Mouse (Mus musculus) retina, embryonic 14.5 days (tissue): ENCODE data around the gene Afap1.

Source experiments
- DNase-seq: peaks from one replicate; pipeline ENCODE4 v3.0.0-alpha.2; 2015; ENCODE audit warnings: low spot score

Gene Afap1

GRCm38 (mm10) chr5:35893093-35893804 lies at the start of gene Afap1:
Gene Afap1, plus strand, starts transcription at chr5:35893319.
- peak; percentile 99 for DNase-seq

GRCm38 (mm10) chr5:35851485-35851884 lies 41.6 kb upstream of the Afap1 start:
- no peak for DNase-seq

- DNase-seq = no peak
Measured at GRCm38 (mm10) chr5:35853463-35853862, 39.7 kb upstream of the Afap1 start.

GRCm38 (mm10) chr5:35856245-35856644 lies 36.9 kb upstream of the Afap1 start:
- DNase-seq = no peak

GRCm38 (mm10) chr5:35858069-35858468 lies 35.0 kb upstream of the Afap1 start:
- DNase-seq = peak; percentile 85

- no peak for DNase-seq
Measured at GRCm38 (mm10) chr5:35861456-35861855, 31.7 kb upstream of the Afap1 start.

- no peak for DNase-seq
Measured at GRCm38 (mm10) chr5:35869973-35870372, 23.1 kb upstream of the Afap1 start.

GRCm38 (mm10) chr5:35870408-35871012 lies 22.6 kb upstream of the Afap1 start:
- DNase-seq = peak; percentile 91

GRCm38 (mm10) chr5:35873382-35873781 lies 19.7 kb upstream of the Afap1 start:
- no peak for DNase-seq

- no peak for DNase-seq
Measured at GRCm38 (mm10) chr5:35876236-35876635, 16.9 kb upstream of the Afap1 start.

GRCm38 (mm10) chr5:35879199-35879598 lies 13.9 kb upstream of the Afap1 start:
- DNase-seq = no peak

- no peak for DNase-seq
Measured at GRCm38 (mm10) chr5:35882391-35882790, 10.7 kb upstream of the Afap1 start.

GRCm38 (mm10) chr5:35884262-35884661 lies 8.9 kb upstream of the Afap1 start:
- peak; percentile 71 for DNase-seq

- DNase-seq = no peak
Measured at GRCm38 (mm10) chr5:35884689-35885088, 8.4 kb upstream of the Afap1 start.

- DNase-seq = peak; percentile 62
Measured at GRCm38 (mm10) chr5:35888959-35889358, 4.2 kb upstream of the Afap1 start.

- no peak for DNase-seq
Measured at GRCm38 (mm10) chr5:35889641-35890040, 3.5 kb upstream of the Afap1 start.

GRCm38 (mm10) chr5:35890985-35891730 lies 2.0 kb upstream of the Afap1 start:
- no peak for DNase-seq

- DNase-seq = no peak
Measured at GRCm38 (mm10) chr5:35892363-35892762, 756 bp upstream of the Afap1 start.

GRCm38 (mm10) chr5:35893805-35894260 lies 714 bp downstream of the Afap1 start:
- DNase-seq = peak; percentile 62

- DNase-seq = no peak
Measured at GRCm38 (mm10) chr5:35894295-35895047, 1.4 kb downstream of the Afap1 start.

GRCm38 (mm10) chr5:35895926-35896325 lies 2.8 kb downstream of the Afap1 start:
- no peak for DNase-seq

GRCm38 (mm10) chr5:35896556-35896955 lies 3.4 kb downstream of the Afap1 start:
- DNase-seq = no peak
